Mouse (Mus musculus) heart, adult 2 months (tissue): ENCODE measurements around the gene Gm49403. TPM values are rescaled to one million over a fixed set of nuclear protein-coding genes. Genes with fewer than 3 reads are reported as not detected.

ENCODE experiments used
- DNase-seq, 2 experiments: peaks; one replicate each; pipeline ENCODE4 v3.0.0; 2021
- H3K27ac ChIP-seq: fragments of 200-600 bp; 2 replicates; pipeline ENCODE4 v1.8.1; 2022
- H3K27me3 ChIP-seq: fragments of 200-500 bp; 2 replicates; pipeline ENCODE4 v1.6.1; 2012; ENCODE audit warnings: mild to moderate bottlenecking, low read length, inconsistent platforms, mixed read lengths; ENCODE audit not compliant: control insufficient read depth, insufficient read depth
- H3K36me3 ChIP-seq: fragments of 200-500 bp; 2 replicates; pipeline ENCODE4 v1.6.1; 2012; ENCODE audit warnings: low read length, inconsistent platforms; ENCODE audit not compliant: control insufficient read depth, insufficient read depth
- H3K4me1 ChIP-seq: fragments of 200-500 bp; 2 replicates; pipeline ENCODE4 v1.6.1; 2011; ENCODE audit warnings: low read length; ENCODE audit not compliant: control insufficient read depth, insufficient read depth
- H3K4me3 ChIP-seq: fragments of 200-600 bp; 2 replicates; pipeline ENCODE4 v1.8.1; 2022
- H3K79me2 ChIP-seq: fragments of 200-500 bp; replicated peaks from 2 replicates; pipeline ENCODE4 v1.6.1; 2012; ENCODE audit warnings: mild to moderate bottlenecking, inconsistent platforms, low read length, moderate library complexity, mixed read lengths; ENCODE audit not compliant: control insufficient read depth, insufficient read depth
- H3K9ac ChIP-seq: fragments of 200-500 bp; 2 replicates; pipeline ENCODE4 v1.6.1; 2012; ENCODE audit warnings: low read depth, mild to moderate bottlenecking, control low read depth, inconsistent platforms, low read length, mixed read lengths
- CTCF ChIP-seq: fragments of 200-600 bp; IDR thresholded peaks from 2 replicates; pipeline ENCODE4 v1.8.1; 2022; ENCODE audit warnings: antibody characterized with exemption, mild to moderate bottlenecking, moderate library complexity
- EP300 ChIP-seq: fragments of 200-500 bp; IDR thresholded peaks from 2 replicates; pipeline ENCODE4 v1.6.1; 2011; ENCODE audit warnings: low read depth, low read length, control low read depth; ENCODE audit not compliant: insufficient read depth
- POLR2A ChIP-seq: fragments of 200-500 bp; IDR thresholded peaks from 2 replicates; pipeline ENCODE4 v1.6.1; 2011; ENCODE audit warnings: mild to moderate bottlenecking, low read depth, low read length, control low read depth; ENCODE audit not compliant: insufficient read depth
- WGBS: fragments of 180-500 bp; shearing (Covaris S2); methylation state at CpG from one replicate; pipeline ENCODE4 v1.1.7; 2018; 5-methylcytosine and 5-hydroxymethylcytosine counted together
- intact Hi-C: fragments of 180-260 bp; cut with DNase I; formaldehyde crosslinking; loops from one replicate; pipeline ENCODE4 v1.15.1; 2025
- microRNA-seq, 2 experiments: library from miRNA; unstranded; fragments of <30 nt; microRNA quantifications; one replicate each; pipeline ENCODE4 v1.2.0; 2021
- polyA plus RNA-seq: library from polyadenylated mRNA; depleted of rRNA; stranded (reverse); fragments of >200 nt; gene quantifications from 2 replicates; pipeline ENCODE4 v1.2.3, GENCODE M21; 2012; rRNA removed
- total RNA-seq, 2 experiments: library from RNA; stranded (reverse); gene quantifications; 2 replicates each; pipeline ENCODE4 v1.2.3; 2021

The Gm49403 gene
- total and polyA plus RNA-seq, 3 experiments: not detected

GRCm38 (mm10) chr19:8930771-8931170 is 47.0 kb downstream of the Gm49403 start:
- Histone ChIP-seq H3K9ac (no peak overlapping the region), H3K27ac (no peak overlapping the region; the same call in 1 of the 2 replicates), H3K4me1 (no peaks in the 10 kb centered on the region; the same call in 1 of the 2 replicates), H3K79me2 (no peaks in the 10 kb centered on the region), H3K4me3 (no peak overlapping the region), H3K27me3 (no peaks in the 10 kb centered on the region), H3K36me3 (no peaks in the 10 kb centered on the region)
- no peak for DNase-seq
- intact Hi-C loops: no loop called here
- no peak for TF ChIP-seq CTCF
- no peak for TF ChIP-seq EP300
- TF ChIP-seq POLR2A: no peak
- WGBS: 85% methylated on average over 7 of the region's 7 CpGs

- Histone ChIP-seq H3K9ac (no peak overlapping the region), H3K36me3 (no peaks in the 10 kb centered on the region)
- intact Hi-C loops: no loop called here
Observed at GRCm38 (mm10) chr19:8936736-8937135, 53.0 kb downstream of the Gm49403 start.

More at GRCm38 (mm10) chr19:8936736-8937135, 53.0 kb downstream of the Gm49403 start:
- Histone ChIP-seq H3K27ac (no peak overlapping the region), H3K4me1 (peaks cover 1% of the 10 kb centered on the region; the same call in 1 of the 2 replicates), H3K4me3 (no peak overlapping the region), H3K79me2 (no peaks in the 10 kb centered on the region), H3K27me3 (no peaks in the 10 kb centered on the region)
- TF ChIP-seq POLR2A (no peak), CTCF (no peak), EP300 (no peak)
- no peak for DNase-seq
- WGBS: 83% methylated on average over 2 of the region's 2 CpGs

Small RNAs within 50 kb of the gene (microRNA-seq; reads per million reads assigned to microRNA genes)
- 0.56 to 0.77 reads per million in 2 experiments for gene Mir5136

Other genes with a start within 250 kb of the Gm49403 start
Only the 30 nearest of the 32 such genes appear.
- gene Slc3a2, start 160.6 kb upstream of the Gm49403 start, total RNA-seq: 10 to 100 TPM; 41.0 to 42.2 TPM
- gene Slc3a2, start 160.6 kb upstream of the Gm49403 start, polyA plus RNA-seq: 60.9 and 61.1 TPM in 2 replicates
- 10 to 100 TPM; 18.7 to 19.2 TPM for gene Wdr74, start 148.1 kb upstream of the Gm49403 start, total RNA-seq
- gene Wdr74, start 148.1 kb upstream of the Gm49403 start, polyA plus RNA-seq: 15.7 and 18.2 TPM in 2 replicates
- gene 1700092M07Rik, start 143.2 kb upstream of the Gm49403 start, total RNA-seq: under 1 TPM in 1 of 2 experiments, not detected in 1; 0.57 TPM
- gene 1700092M07Rik, start 143.2 kb upstream of the Gm49403 start, polyA plus RNA-seq: 0.62 and 1.3 TPM in 2 replicates
- 10 to 100 TPM; 23.8 to 25.3 TPM for gene Stx5a, start 142.5 kb upstream of the Gm49403 start, total RNA-seq
- 33.4 and 49.3 TPM in 2 replicates for gene Stx5a, start 142.5 kb upstream of the Gm49403 start, polyA plus RNA-seq
- 10 to 100 TPM; 35.5 to 41.8 TPM for gene Nxf1, start 126.9 kb upstream of the Gm49403 start, total RNA-seq
- 66.5 and 93.2 TPM in 2 replicates for gene Nxf1, start 126.9 kb upstream of the Gm49403 start, polyA plus RNA-seq
- gene Tmem223, start 112.9 kb upstream of the Gm49403 start, total RNA-seq: 100 to 1,000 TPM; 108 to 130 TPM
- 212 and 233 TPM in 2 replicates for gene Tmem223, start 112.9 kb upstream of the Gm49403 start, polyA plus RNA-seq
- gene Tmem179b, start 109.5 kb upstream of the Gm49403 start, total RNA-seq: 10 to 100 TPM; 14.8 to 17.1 TPM
- gene Tmem179b, start 109.5 kb upstream of the Gm49403 start, polyA plus RNA-seq: 44.5 and 44.9 TPM in 2 replicates
- gene Taf6l, start 97.5 kb upstream of the Gm49403 start, total RNA-seq: 1 to 10 TPM; 7.8 to 9.1 TPM
- gene Taf6l, start 97.5 kb upstream of the Gm49403 start, polyA plus RNA-seq: 6.0 and 6.2 TPM in 2 replicates
- 10 to 100 TPM; 53.4 to 56.3 TPM for gene Polr2g, start 85.4 kb upstream of the Gm49403 start, total RNA-seq
- 55.1 and 84.1 TPM in 2 replicates for gene Polr2g, start 85.4 kb upstream of the Gm49403 start, polyA plus RNA-seq
- 1 to 10 TPM; 1.4 to 1.5 TPM for gene Zbtb3, start 81.4 kb upstream of the Gm49403 start, total RNA-seq
- 2.0 and 2.5 TPM in 2 replicates for gene Zbtb3, start 81.4 kb upstream of the Gm49403 start, polyA plus RNA-seq
- gene Ttc9c, start 64.6 kb upstream of the Gm49403 start, total RNA-seq: 10 to 100 TPM; 14.1 TPM
- gene Ttc9c, start 64.6 kb upstream of the Gm49403 start, polyA plus RNA-seq: 9.5 and 17.8 TPM in 2 replicates
- 10 to 100 TPM; 44.7 to 47.5 TPM for gene Hnrnpul2, start 63.9 kb upstream of the Gm49403 start, total RNA-seq
- gene Hnrnpul2, start 63.9 kb upstream of the Gm49403 start, polyA plus RNA-seq: 12.4 and 23.2 TPM in 2 replicates
- gene AC129217.1, start 54.2 kb upstream of the Gm49403 start, total RNA-seq: not detected
- not detected in 2 replicates for gene AC129217.1, start 54.2 kb upstream of the Gm49403 start, polyA plus RNA-seq
- 10 to 100 TPM; 22.6 to 23.5 TPM for gene Bscl2, start 46.5 kb upstream of the Gm49403 start, total RNA-seq
- 52.3 and 67.7 TPM in 2 replicates for gene Bscl2, start 46.5 kb upstream of the Gm49403 start, polyA plus RNA-seq
- not detected for gene Gng3, start 44.7 kb upstream of the Gm49403 start, total RNA-seq
- 0.23 and 0.35 TPM in 2 replicates for gene Gng3, start 44.7 kb upstream of the Gm49403 start, polyA plus RNA-seq
- 1 to 10 TPM; 2.6 to 3.7 TPM for gene Lrrn4cl, start 33.2 kb upstream of the Gm49403 start, total RNA-seq
- gene Lrrn4cl, start 33.2 kb upstream of the Gm49403 start, polyA plus RNA-seq: 3.8 and 5.7 TPM in 2 replicates
- gene Ubxn1, start 12.4 kb upstream of the Gm49403 start, total RNA-seq: 100 to 1,000 TPM; 108 to 135 TPM
- 60.7 and 62.2 TPM in 2 replicates for gene Ubxn1, start 12.4 kb upstream of the Gm49403 start, polyA plus RNA-seq
- 10 to 100 TPM; 49.9 to 56.5 TPM for gene Uqcc3, start 3.0 kb upstream of the Gm49403 start, total RNA-seq
- gene Uqcc3, start 3.0 kb upstream of the Gm49403 start, polyA plus RNA-seq: 43.7 and 48.6 TPM in 2 replicates
- gene Lbhd1, start 198 bp upstream of the Gm49403 start, total RNA-seq: 1 to 10 TPM; 4.2 to 5.2 TPM
- 1.1 and 1.3 TPM in 2 replicates for gene Lbhd1, start 198 bp upstream of the Gm49403 start, polyA plus RNA-seq
- gene 1810009A15Rik, start 4.9 kb downstream of the Gm49403 start, total RNA-seq: 10 to 100 TPM; 15.6 to 21.0 TPM
- 10.1 and 10.5 TPM in 2 replicates for gene 1810009A15Rik, start 4.9 kb downstream of the Gm49403 start, polyA plus RNA-seq
- 1 to 10 TPM in 1 of 2 experiments, under 1 TPM in 1; 0.57 to 3.2 TPM for gene Gm49416, start 5.0 kb downstream of the Gm49403 start, total RNA-seq
- gene Gm49416, start 5.0 kb downstream of the Gm49403 start, polyA plus RNA-seq: 1.2 and 1.3 TPM in 2 replicates
- 10 to 100 TPM; 10.6 to 12.6 TPM for gene Ints5, start 9.1 kb downstream of the Gm49403 start, total RNA-seq
- gene Ints5, start 9.1 kb downstream of the Gm49403 start, polyA plus RNA-seq: 10.8 and 13.5 TPM in 2 replicates
- gene Ganab, start 14.1 kb downstream of the Gm49403 start, total RNA-seq: 10 to 100 TPM; 50.3 to 52.5 TPM
- gene Ganab, start 14.1 kb downstream of the Gm49403 start, polyA plus RNA-seq: 54.5 and 90.0 TPM in 2 replicates
- 10 to 100 TPM; 35.4 to 42.3 TPM for gene B3gat3, start 36.4 kb downstream of the Gm49403 start, total RNA-seq
- gene B3gat3, start 36.4 kb downstream of the Gm49403 start, polyA plus RNA-seq: 59.4 and 61.2 TPM in 2 replicates
- 10 to 100 TPM; 21.8 to 23.1 TPM for gene Rom1, start 45.4 kb downstream of the Gm49403 start, total RNA-seq
- 24.9 and 30.7 TPM in 2 replicates for gene Rom1, start 45.4 kb downstream of the Gm49403 start, polyA plus RNA-seq
- gene Eml3, start 45.6 kb downstream of the Gm49403 start, total RNA-seq: 1 to 10 TPM; 7.0 to 9.7 TPM
- gene Eml3, start 45.6 kb downstream of the Gm49403 start, polyA plus RNA-seq: 17.6 and 18.4 TPM in 2 replicates
- gene Mta2, start 57.9 kb downstream of the Gm49403 start, total RNA-seq: 10 to 100 TPM; 29.0 to 32.1 TPM
- gene Mta2, start 57.9 kb downstream of the Gm49403 start, polyA plus RNA-seq: 13.1 and 15.6 TPM in 2 replicates
- 1 to 10 TPM; 8.5 to 9.4 TPM for gene Tut1, start 69.9 kb downstream of the Gm49403 start, total RNA-seq
- gene Tut1, start 69.9 kb downstream of the Gm49403 start, polyA plus RNA-seq: 7.2 and 10.6 TPM in 2 replicates
- gene Eef1g, start 83.1 kb downstream of the Gm49403 start, total RNA-seq: 100 to 1,000 TPM; 224 to 260 TPM
- 191 and 291 TPM in 2 replicates for gene Eef1g, start 83.1 kb downstream of the Gm49403 start, polyA plus RNA-seq
- gene Ahnak, start 105.4 kb downstream of the Gm49403 start, total RNA-seq: 100 to 1,000 TPM; 299 to 348 TPM
- 23.0 and 42.5 TPM in 2 replicates for gene Ahnak, start 105.4 kb downstream of the Gm49403 start, polyA plus RNA-seq